In the genomic region with DNA sequence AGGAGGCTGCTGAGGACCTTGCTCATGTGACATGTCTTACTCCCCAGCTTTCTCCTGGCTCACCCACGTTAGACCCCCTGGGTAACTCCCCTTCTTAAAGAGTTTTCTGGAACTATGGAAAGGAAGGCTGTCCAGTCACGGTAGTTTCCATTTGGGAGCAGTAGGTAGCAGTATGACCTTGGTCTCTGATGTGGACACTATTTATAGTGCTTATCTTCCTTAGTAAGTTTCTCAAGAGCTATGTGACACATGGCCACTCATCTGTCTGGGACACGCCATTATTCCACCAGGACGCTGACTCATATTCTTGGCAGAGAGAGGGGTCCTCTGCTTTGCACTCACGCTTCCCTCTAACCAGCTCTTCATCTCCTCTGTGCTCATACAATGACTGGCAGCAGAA, we compare ENCODE assay signal across 9 mouse cellular contexts.
DNase-seq lines count a peak whose midpoint lies in the region; ATAC-seq and TF ChIP-seq lines count a peak whose summit lies in the region.
"Had no signal": no experiment of that assay in that cellular context is flagged by ENCODE, and none has a peak within 500 bp of the region (broad histone marks: within the 10 kb centered on the region; RNA-seq: fewer than 3 reads in every experiment).

No protein-coding gene starts in this region.

- H3K27me3 ChIP-seq in kidney, postnatal 0 days (ENCODE audit: insufficient read depth, low read length): no peaks in the 10 kb centered on the region
- H3K27me3 ChIP-seq in stomach, embryonic 15.5 days (replicated peaks): no peaks in the 10 kb centered on the region

- 43% methylated on average over 5 of the region's 5 CpGs for WGBS in kidney, postnatal 0 days
- WGBS in stomach, embryonic 15.5 days: 53% methylated on average over 5 of the region's 5 CpGs

- no peak for TF ChIP-seq POLR2A in embryonic fibroblast, embryonic 13.5 days (IDR thresholded peaks at IDR 0.05; ENCODE audit: low read depth, low read length)

- 0 out of 2 replicates have a peak, but pooled peaks have one; percentile 18 for ATAC-seq in kidney, postnatal 0 days (replicated peaks; ENCODE audit: low FRiP score, low read depth)
- ATAC-seq in stomach, embryonic 15.5 days (ENCODE audit: insufficient read depth, low FRiP score, low read depth): 0 out of 2 replicates have a peak, but pooled peaks have one; percentile 6

- no peak overlapping the region for H3K4me2 ChIP-seq in kidney, postnatal 0 days (ENCODE audit: low read length)
- no peak overlapping the region for H3K4me2 ChIP-seq in stomach, embryonic 15.5 days

- H3K9ac ChIP-seq in kidney, postnatal 0 days (ENCODE audit: low read depth, low read length): no peak overlapping the region
- no peak overlapping the region for H3K9ac ChIP-seq in stomach, embryonic 15.5 days

- peak overlapping the region; percentile 65 for H3K27ac ChIP-seq in kidney, postnatal 0 days
- H3K27ac ChIP-seq in embryonic fibroblast, embryonic 13.5 days (ENCODE audit: insufficient read depth, low read length): peak overlapping the region; percentile 67
- peak overlapping the region; percentile 52; the same call in 1 of the 2 replicates for H3K27ac ChIP-seq in stomach, embryonic 15.5 days

- H3K9me3 ChIP-seq in kidney, postnatal 0 days (replicated peaks; ENCODE audit: low read length): no peaks in the 10 kb centered on the region
- H3K9me3 ChIP-seq in stomach, embryonic 15.5 days: no peaks in the 10 kb centered on the region

- H3K4me1 ChIP-seq in kidney, postnatal 0 days (replicated peaks; ENCODE audit: insufficient read depth, low read length): peaks cover 36% of the 10 kb centered on the region; the same call in 1 of the 2 replicates
- H3K4me1 ChIP-seq in embryonic fibroblast, embryonic 13.5 days (ENCODE audit: control insufficient read depth, insufficient read depth, low read length): peaks cover 9% of the 10 kb centered on the region
- H3K4me1 ChIP-seq in stomach, embryonic 15.5 days: peaks cover 34% of the 10 kb centered on the region

- no peaks in the 10 kb centered on the region for H3K36me3 ChIP-seq in kidney, postnatal 0 days (ENCODE audit: insufficient read depth, low read length)
- no peaks in the 10 kb centered on the region for H3K36me3 ChIP-seq in stomach, embryonic 15.5 days

- peak; percentile 56 for DNase-seq in kidney, postnatal 0 days (ENCODE audit: low spot score)
- DNase-seq in kidney, postnatal 4 days: no peak
- peak; percentile 73 for DNase-seq in heart, postnatal 4 days
- no peak for DNase-seq in left cerebral cortex, adult 11 months (ENCODE audit: low spot score)
- DNase-seq in urinary bladder, postnatal 4 days (ENCODE audit: low spot score in 2 of 2): no peak
- no peak for DNase-seq in spleen, postnatal 14 days (ENCODE audit: low spot score in 2 of 2)
- DNase-seq: cerebellum, adult 9-11 months had no signal

- H3K4me3 ChIP-seq in kidney, postnatal 0 days (replicated peaks; ENCODE audit: low read depth, low read length): no peak overlapping the region
- H3K4me3 ChIP-seq in embryonic fibroblast, embryonic 13.5 days (ENCODE audit: insufficient read depth, low read length): no peak overlapping the region
- H3K4me3 ChIP-seq in stomach, embryonic 15.5 days (replicated peaks): no peak overlapping the region

- peak; percentile 30; the same call in 1 of the 2 replicates for TF ChIP-seq CTCF in kidney, postnatal 0 days (IDR thresholded peaks at IDR 0.05; ENCODE audit: low read depth)
- no peak for TF ChIP-seq CTCF in embryonic fibroblast, embryonic 13.5 days (IDR thresholded peaks at IDR 0.05; ENCODE audit: borderline replicate concordance, insufficient read depth, low read length)

Comparison
In these comparisons a context has a peak if more than half of its experiments do, and no peak if none do; other contexts are left out.
1. DNase-seq: peak in kidney, postnatal 0 days (single experiment) and heart, postnatal 4 days (single experiment); none in kidney, postnatal 4 days (0 of 2), left cerebral cortex, adult 11 months (single experiment), urinary bladder, postnatal 4 days (0 of 2) and spleen, postnatal 14 days (0 of 2).
2. Peak in every context shown above with its lines, with median percentiles within 50 percentile points of each other: H3K27ac ChIP-seq.